Mouse (Mus musculus) thymus, adult 2 months (tissue): ENCODE results near the gene Fgf6. TPM values are rescaled to one million over a fixed set of nuclear protein-coding genes. Genes with fewer than 3 reads are reported as not detected.

ENCODE experiments used
- DNase-seq: peaks from one replicate; pipeline ENCODE4 v3.0.0; 2021
- H3K27ac ChIP-seq: fragments of 200-500 bp; 2 replicates; pipeline ENCODE4 v1.5.1; 2012; ENCODE audit warnings: low read length, control low read depth; ENCODE audit not compliant: control insufficient read depth, insufficient read depth
- H3K27me3 ChIP-seq: fragments of 200-500 bp; 2 replicates; pipeline ENCODE4 v1.6.1; 2012; ENCODE audit warnings: mild to moderate bottlenecking, low read length, moderate library complexity, mixed read lengths; ENCODE audit not compliant: control insufficient read depth, insufficient read depth
- H3K36me3 ChIP-seq: fragments of 200-500 bp; 2 replicates; pipeline ENCODE4 v1.6.1; 2012; ENCODE audit warnings: mild to moderate bottlenecking, low read length, moderate library complexity; ENCODE audit not compliant: control insufficient read depth, insufficient read depth
- H3K4me1 ChIP-seq: fragments of 200-500 bp; replicated peaks from 2 replicates; pipeline ENCODE4 v1.6.1; 2012; ENCODE audit warnings: low read length; ENCODE audit not compliant: control insufficient read depth, insufficient read depth
- H3K4me3 ChIP-seq: fragments of 200-500 bp; 2 replicates; pipeline ENCODE4 v1.5.1; 2012; ENCODE audit warnings: mild to moderate bottlenecking, low read length, control low read depth, moderate library complexity; ENCODE audit not compliant: control insufficient read depth, insufficient read depth
- CTCF ChIP-seq: fragments of 200-500 bp; IDR thresholded peaks from 2 replicates; pipeline ENCODE4 v1.5.1; 2012; ENCODE audit warnings: mild to moderate bottlenecking, control low read depth, low read length, moderate library complexity, borderline replicate concordance; ENCODE audit not compliant: control insufficient read depth, poor library complexity, insufficient read depth; ENCODE audit errors: extremely low read depth
- POLR2A ChIP-seq: fragments of 200-500 bp; IDR thresholded peaks from 2 replicates; pipeline ENCODE4 v1.6.1; 2012; ENCODE audit warnings: mild to moderate bottlenecking, low read length, control low read depth, moderate library complexity; ENCODE audit not compliant: control insufficient read depth, poor library complexity, insufficient read depth; ENCODE audit errors: extremely low read depth
- WGBS: fragments of 180-500 bp; shearing (Covaris S2); methylation state at CpG from one replicate; pipeline ENCODE4 v1.1.7; 2018; 5-methylcytosine and 5-hydroxymethylcytosine counted together
- polyA plus RNA-seq: library from polyadenylated mRNA; depleted of rRNA; stranded (reverse); fragments of >200 nt; gene quantifications from 2 replicates; pipeline ENCODE4 v1.2.3, GENCODE M21; 2012

Gene Fgf6
- polyA plus RNA-seq, 1 experiment: 0.01 TPM

GRCm38 (mm10) chr6:127005646-127006045 lies 9.7 kb upstream of the Fgf6 start:
- Histone ChIP-seq H3K27me3 (no peaks in the 10 kb centered on the region), H3K4me3 (no peak overlapping the region), H3K4me1 (no peaks in the 10 kb centered on the region), H3K27ac (no peak overlapping the region), H3K36me3 (no peaks in the 10 kb centered on the region)
- DNase-seq: no peak
- TF ChIP-seq CTCF (no peak), POLR2A (no peak)
- WGBS: 59% methylated on average over 3 of the region's 3 CpGs

- H3K36me3 ChIP-seq: no peaks in the 10 kb centered on the region
- WGBS: 92% methylated on average over 3 of the region's 3 CpGs
- H3K4me3 ChIP-seq: no peak overlapping the region
- no peak for TF ChIP-seq POLR2A
- no peak for TF ChIP-seq CTCF
- no peak overlapping the region for H3K27ac ChIP-seq
- no peaks in the 10 kb centered on the region for H3K27me3 ChIP-seq
- no peaks in the 10 kb centered on the region for H3K4me1 ChIP-seq
- DNase-seq: no peak
Observed at GRCm38 (mm10) chr6:127006551-127006950, 8.8 kb upstream of the Fgf6 start.

GRCm38 (mm10) chr6:127010021-127010420 lies 5.4 kb upstream of the Fgf6 start:
- H3K36me3 ChIP-seq: no peaks in the 10 kb centered on the region
- no peak overlapping the region for H3K4me3 ChIP-seq
- no peak for DNase-seq
- no peaks in the 10 kb centered on the region for H3K27me3 ChIP-seq
- 96% methylated on average over 13 of the region's 13 CpGs for WGBS
- TF ChIP-seq CTCF: no peak
- TF ChIP-seq POLR2A: no peak
- H3K27ac ChIP-seq: no peak overlapping the region
- H3K4me1 ChIP-seq: no peaks in the 10 kb centered on the region

GRCm38 (mm10) chr6:127011947-127012535 lies 3.3 kb upstream of the Fgf6 start:
- Histone ChIP-seq H3K36me3 (no peaks in the 10 kb centered on the region), H3K4me1 (no peaks in the 10 kb centered on the region), H3K27me3 (no peaks in the 10 kb centered on the region), H3K4me3 (no peak overlapping the region), H3K27ac (no peak overlapping the region)
- WGBS: 85% methylated on average over 13 of the region's 13 CpGs
- TF ChIP-seq POLR2A (no peak), CTCF (no peak)
- no peak for DNase-seq

GRCm38 (mm10) chr6:127019254-127019653 lies 3.9 kb downstream of the Fgf6 start:
- Histone ChIP-seq H3K27ac (no peak overlapping the region), H3K27me3 (no peaks in the 10 kb centered on the region), H3K36me3 (no peaks in the 10 kb centered on the region), H3K4me1 (no peaks in the 10 kb centered on the region), H3K4me3 (no peak overlapping the region)
- WGBS: 19% methylated on average over 6 of the region's 6 CpGs
- TF ChIP-seq CTCF (no peak), POLR2A (no peak)
- no peak for DNase-seq

DNA sequence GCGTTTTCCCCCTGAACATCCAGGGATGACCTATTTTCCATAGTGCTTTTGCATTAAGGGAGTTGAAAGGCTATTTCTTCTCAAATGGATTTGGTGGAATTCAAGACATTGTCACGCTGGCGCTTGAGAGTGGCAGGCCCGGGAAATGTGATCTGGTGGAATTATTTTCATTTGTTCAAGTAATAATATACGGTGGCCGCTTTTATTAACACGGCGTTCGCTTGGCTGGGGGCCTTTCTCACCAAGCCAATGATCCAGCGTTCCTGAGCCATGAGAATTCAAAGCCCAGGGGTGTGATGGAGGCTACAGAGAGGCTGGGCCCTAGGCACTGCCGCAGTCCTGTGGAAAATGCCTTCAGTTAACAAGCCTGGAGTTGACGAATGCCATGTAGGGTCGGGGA lies 5.0 kb downstream of the Fgf6 start:
- Histone ChIP-seq H3K36me3 (no peaks in the 10 kb centered on the region), H3K27ac (no peak overlapping the region), H3K27me3 (no peaks in the 10 kb centered on the region), H3K4me3 (no peak overlapping the region), H3K4me1 (no peaks in the 10 kb centered on the region)
- no peak for DNase-seq
- WGBS: 59% methylated on average over 13 of the region's 13 CpGs
- TF ChIP-seq POLR2A (no peak), CTCF (no peak)

- Histone ChIP-seq H3K4me1 (no peaks in the 10 kb centered on the region), H3K27me3 (no peaks in the 10 kb centered on the region), H3K36me3 (no peaks in the 10 kb centered on the region), H3K27ac (no peak overlapping the region), H3K4me3 (no peak overlapping the region)
- 82% methylated on average over 7 of the region's 7 CpGs for WGBS
- DNase-seq: no peak
- TF ChIP-seq POLR2A: no peak
- no peak for TF ChIP-seq CTCF
Observed at GRCm38 (mm10) chr6:127024836-127025235, 9.4 kb downstream of the Fgf6 start.

DNA sequence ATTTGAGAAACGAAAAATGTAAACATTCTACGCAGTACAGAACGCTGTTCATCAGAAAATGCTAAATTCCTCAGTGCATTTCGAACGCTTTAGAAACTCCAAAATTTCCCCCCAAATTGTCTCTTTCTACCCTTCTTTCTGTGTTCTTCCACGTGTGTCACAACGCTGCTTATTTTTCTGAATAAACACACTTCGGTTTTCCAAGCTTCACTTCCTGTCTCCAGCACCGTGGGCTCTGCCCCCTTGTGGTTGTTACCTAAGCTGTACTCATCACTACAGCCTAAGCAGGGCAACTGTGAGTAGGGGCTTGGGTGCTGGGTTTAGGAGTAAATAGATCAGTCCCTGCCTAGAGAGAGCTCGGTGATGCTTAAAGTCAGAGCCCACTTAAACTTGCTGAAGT lies 19.4 kb downstream of the Fgf6 start:
- no peak overlapping the region for H3K27ac ChIP-seq
- DNase-seq: peak; percentile 15
- WGBS: 25% methylated on average over 10 of the region's 10 CpGs
- no peaks in the 10 kb centered on the region for H3K27me3 ChIP-seq
- TF ChIP-seq POLR2A (no peak), CTCF (no peak)
- H3K4me1 ChIP-seq: no peaks in the 10 kb centered on the region
- H3K36me3 ChIP-seq: no peaks in the 10 kb centered on the region
- no peak overlapping the region for H3K4me3 ChIP-seq
